Mouse (Mus musculus): ENCODE data around the gene Dis3l2. TPM values are rescaled to one million over a fixed set of nuclear protein-coding genes. Genes with fewer than 3 reads are reported as not detected.
A peak's percentile ranks its signal among the peaks of the same experiment; 100 is the strongest.

Dis3l2 gene
- polyA plus RNA-seq, 1 experiment from 2014 or later: 35.0 TPM

- WGBS: 15% methylated on average over 4 of the region's 4 CpGs
- peak overlapping the region; percentile 88 for H3K27ac ChIP-seq
- peaks cover 36% of the 10 kb centered on the region for H3K4me1 ChIP-seq
- H3K9me3 ChIP-seq: no peaks in the 10 kb centered on the region
- peak; percentile 53 for DNase-seq (ENCODE audit: extremely low spot score, low spot score)
- H3K27me3 ChIP-seq (ENCODE audit: poor library complexity, severe bottlenecking): no peaks in the 10 kb centered on the region
- H3K4me3 ChIP-seq: no peak overlapping the region
- no peaks in the 10 kb centered on the region for H3K36me3 ChIP-seq (replicated peaks)
Measured at GRCm38 (mm10) chr1:87035532-87036161, 332.0 kb downstream of the Dis3l2 start.

- 66% methylated on average over 3 of the region's 3 CpGs for WGBS
- no peaks in the 10 kb centered on the region for H3K9me3 ChIP-seq
- no peaks in the 10 kb centered on the region for H3K36me3 ChIP-seq (replicated peaks)
- H3K4me3 ChIP-seq: no peak overlapping the region
- H3K27ac ChIP-seq: peak overlapping the region; percentile 88
- H3K27me3 ChIP-seq (ENCODE audit: poor library complexity, severe bottlenecking): no peaks in the 10 kb centered on the region
- H3K4me1 ChIP-seq: peaks cover 32% of the 10 kb centered on the region
- DNase-seq (ENCODE audit: extremely low spot score, low spot score): no peak
Measured at GRCm38 (mm10) chr1:87036334-87036733, 332.7 kb downstream of the Dis3l2 start.

- H3K4me1 ChIP-seq: peaks cover 32% of the 10 kb centered on the region
- no peaks in the 10 kb centered on the region for H3K36me3 ChIP-seq (replicated peaks)
- no peak for DNase-seq (ENCODE audit: extremely low spot score, low spot score)
- H3K9me3 ChIP-seq: no peaks in the 10 kb centered on the region
- H3K4me3 ChIP-seq: no peak overlapping the region
- no peak overlapping the region for H3K27ac ChIP-seq
- H3K27me3 ChIP-seq (ENCODE audit: poor library complexity, severe bottlenecking): no peaks in the 10 kb centered on the region
- WGBS: 80% methylated on average over 2 of the region's 2 CpGs
Measured at GRCm38 (mm10) chr1:87038477-87039070, 335.0 kb downstream of the Dis3l2 start.

GRCm38 (mm10) chr1:87041119-87041518, 337.5 kb downstream of the Dis3l2 start:
- peak; percentile 67 for DNase-seq (ENCODE audit: extremely low spot score, low spot score)
- no peaks in the 10 kb centered on the region for H3K9me3 ChIP-seq
- 36% methylated on average over 3 of the region's 3 CpGs for WGBS

GRCm38 (mm10) chr1:87041814-87042438, 338.3 kb downstream of the Dis3l2 start:
- no peak overlapping the region for H3K27ac ChIP-seq
- peak; percentile 74 for DNase-seq (ENCODE audit: extremely low spot score, low spot score)
- peaks cover 9% of the 10 kb centered on the region; the same call in 1 of the 2 replicates for H3K4me1 ChIP-seq
- WGBS: 0% methylated on average over 1 of the region's 1 CpGs
- no peaks in the 10 kb centered on the region for H3K27me3 ChIP-seq (ENCODE audit: poor library complexity, severe bottlenecking)
- no peak overlapping the region for H3K4me3 ChIP-seq
- H3K9me3 ChIP-seq: no peaks in the 10 kb centered on the region
- H3K36me3 ChIP-seq (replicated peaks): 0 out of 2 replicates have a peak, but pooled peaks cover 11% of the 10 kb centered on the region

More at GRCm38 (mm10) chr1:87041119-87041518, 337.5 kb downstream of the Dis3l2 start:
- Histone ChIP-seq H3K36me3 (replicated peaks) (0 out of 2 replicates have a peak, but pooled peaks cover 6% of the 10 kb centered on the region), H3K27ac (0 out of 2 replicates have a peak overlapping the region, but pooled peaks have one; percentile 31), H3K4me3 (no peak overlapping the region), H3K4me1 (peaks cover 17% of the 10 kb centered on the region), H3K27me3 (ENCODE audit: poor library complexity, severe bottlenecking) (no peaks in the 10 kb centered on the region)

GRCm38 (mm10) chr1:87050072-87050471, 346.5 kb downstream of the Dis3l2 start:
- WGBS: 70% methylated on average over 3 of the region's 3 CpGs
- no peak for DNase-seq (ENCODE audit: extremely low spot score, low spot score)
- H3K27ac ChIP-seq: no peak overlapping the region
- peaks cover 17% of the 10 kb centered on the region; the same call in 1 of the 2 replicates for H3K36me3 ChIP-seq (replicated peaks)
- no peaks in the 10 kb centered on the region for H3K4me1 ChIP-seq
- no peak overlapping the region for H3K4me3 ChIP-seq
- no peaks in the 10 kb centered on the region for H3K9me3 ChIP-seq
- H3K27me3 ChIP-seq (ENCODE audit: poor library complexity, severe bottlenecking): no peaks in the 10 kb centered on the region

- peaks cover 15% of the 10 kb centered on the region; the same call in 1 of the 2 replicates for H3K36me3 ChIP-seq (replicated peaks)
- no peak for DNase-seq (ENCODE audit: extremely low spot score, low spot score)
- WGBS: 88% methylated on average over 1 of the region's 1 CpGs
- no peaks in the 10 kb centered on the region for H3K9me3 ChIP-seq
- H3K27ac ChIP-seq: no peak overlapping the region
- H3K4me1 ChIP-seq: no peaks in the 10 kb centered on the region
- H3K27me3 ChIP-seq (ENCODE audit: poor library complexity, severe bottlenecking): no peaks in the 10 kb centered on the region
- H3K4me3 ChIP-seq: no peak overlapping the region
Measured at GRCm38 (mm10) chr1:87050700-87051099, 347.1 kb downstream of the Dis3l2 start.

- WGBS: 84% methylated on average over 4 of the region's 4 CpGs
- no peak overlapping the region for H3K4me3 ChIP-seq
- DNase-seq (ENCODE audit: extremely low spot score, low spot score): no peak
- no peak overlapping the region for H3K27ac ChIP-seq
- no peaks in the 10 kb centered on the region for H3K9me3 ChIP-seq
- H3K4me1 ChIP-seq: no peaks in the 10 kb centered on the region
- H3K27me3 ChIP-seq (ENCODE audit: poor library complexity, severe bottlenecking): no peaks in the 10 kb centered on the region
- peaks cover 15% of the 10 kb centered on the region; the same call in 1 of the 2 replicates for H3K36me3 ChIP-seq (replicated peaks)
Measured at GRCm38 (mm10) chr1:87051369-87051768, 347.8 kb downstream of the Dis3l2 start.

- H3K27ac ChIP-seq: no peak overlapping the region
- 87% methylated on average over 4 of the region's 4 CpGs for WGBS
- H3K27me3 ChIP-seq (ENCODE audit: poor library complexity, severe bottlenecking): no peaks in the 10 kb centered on the region
- H3K4me1 ChIP-seq: 0 out of 2 replicates have a peak, but pooled peaks cover 3% of the 10 kb centered on the region
- H3K9me3 ChIP-seq: no peaks in the 10 kb centered on the region
- no peak for DNase-seq (ENCODE audit: extremely low spot score, low spot score)
- H3K36me3 ChIP-seq (replicated peaks): no peaks in the 10 kb centered on the region
- no peak overlapping the region for H3K4me3 ChIP-seq
Measured at GRCm38 (mm10) chr1:87057075-87057474, 353.5 kb downstream of the Dis3l2 start.

- DNase-seq (ENCODE audit: extremely low spot score, low spot score): no peak
- no peaks in the 10 kb centered on the region for H3K27me3 ChIP-seq (ENCODE audit: poor library complexity, severe bottlenecking)
- 84% methylated on average over 8 of the region's 8 CpGs for WGBS
- H3K36me3 ChIP-seq (replicated peaks): no peaks in the 10 kb centered on the region
- H3K4me1 ChIP-seq: 0 out of 2 replicates have a peak, but pooled peaks cover 3% of the 10 kb centered on the region
- no peaks in the 10 kb centered on the region for H3K9me3 ChIP-seq
- H3K27ac ChIP-seq: no peak overlapping the region
- no peak overlapping the region for H3K4me3 ChIP-seq
Measured at GRCm38 (mm10) chr1:87059042-87059665, 355.5 kb downstream of the Dis3l2 start.

GRCm38 (mm10) chr1:87060913-87061312, 357.3 kb downstream of the Dis3l2 start:
- Histone ChIP-seq H3K9me3 (no peaks in the 10 kb centered on the region), H3K4me3 (no peak overlapping the region), H3K27ac (no peak overlapping the region), H3K36me3 (replicated peaks) (no peaks in the 10 kb centered on the region), H3K4me1 (0 out of 2 replicates have a peak, but pooled peaks cover 3% of the 10 kb centered on the region), H3K27me3 (ENCODE audit: poor library complexity, severe bottlenecking) (no peaks in the 10 kb centered on the region)
- no peak for DNase-seq (ENCODE audit: extremely low spot score, low spot score)

GRCm38 (mm10) chr1:87070720-87071119, 367.1 kb downstream of the Dis3l2 start:
- no peak overlapping the region for H3K4me3 ChIP-seq
- H3K36me3 ChIP-seq (replicated peaks): no peaks in the 10 kb centered on the region
- WGBS: 46% methylated on average over 16 of the region's 16 CpGs
- H3K27ac ChIP-seq: no peak overlapping the region
- peaks cover 7% of the 10 kb centered on the region for H3K4me1 ChIP-seq
- DNase-seq (ENCODE audit: extremely low spot score, low spot score): peak; percentile 25
- no peaks in the 10 kb centered on the region for H3K9me3 ChIP-seq
- H3K27me3 ChIP-seq (ENCODE audit: poor library complexity, severe bottlenecking): no peaks in the 10 kb centered on the region

Data from forebrain, embryonic 10.5 days (tissue).